Mouse (Mus musculus): ENCODE results near the gene Smagp.
A peak's percentile ranks its signal among the peaks of the same experiment; 100 is the strongest.

The Smagp gene

DNA sequence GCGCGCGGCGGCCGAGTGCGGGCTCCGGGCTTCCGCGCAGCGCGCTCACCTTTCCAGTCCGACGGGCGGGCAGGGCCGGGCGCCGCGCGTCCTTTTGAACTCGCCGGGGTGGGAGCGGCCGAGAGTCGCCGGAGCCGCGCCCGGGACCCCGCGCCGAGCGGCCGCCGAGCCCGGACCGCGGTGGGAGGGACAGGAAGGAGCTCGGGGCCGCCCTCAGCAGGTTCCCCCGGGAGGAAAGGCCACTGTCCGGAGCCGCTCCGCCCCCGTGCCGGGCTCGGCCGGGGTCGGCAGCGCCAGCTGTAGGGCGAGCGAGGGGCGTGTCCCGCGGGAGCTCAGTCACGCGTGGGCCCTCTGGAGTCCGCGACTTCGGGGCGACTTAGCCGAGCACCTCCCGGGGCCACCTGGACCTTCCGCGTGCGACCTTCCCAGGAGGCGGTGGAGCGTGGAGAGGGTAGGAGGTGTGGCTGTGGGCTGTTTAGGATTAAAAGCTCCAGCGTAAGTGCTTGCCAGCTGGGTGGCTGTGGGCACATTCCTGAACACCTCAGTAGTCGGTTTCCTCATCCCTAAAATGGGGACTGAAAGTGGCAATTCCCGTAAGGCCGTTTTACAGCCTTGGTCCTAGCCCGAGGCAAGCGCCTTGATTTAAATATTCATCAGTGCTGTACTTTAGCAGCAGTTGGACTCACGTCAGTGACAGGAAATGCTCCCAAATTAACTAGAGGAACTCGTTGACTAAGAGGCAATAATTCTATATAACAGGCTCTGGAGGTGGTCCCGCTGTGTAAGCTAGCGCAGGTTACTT is at the start of gene Smagp:
Gene Smagp (minus strand): TSS at position 241 of the 802 bp plus-strand sequence.
- no peak for DNase-seq (ENCODE audit: low read depth)

DNA sequence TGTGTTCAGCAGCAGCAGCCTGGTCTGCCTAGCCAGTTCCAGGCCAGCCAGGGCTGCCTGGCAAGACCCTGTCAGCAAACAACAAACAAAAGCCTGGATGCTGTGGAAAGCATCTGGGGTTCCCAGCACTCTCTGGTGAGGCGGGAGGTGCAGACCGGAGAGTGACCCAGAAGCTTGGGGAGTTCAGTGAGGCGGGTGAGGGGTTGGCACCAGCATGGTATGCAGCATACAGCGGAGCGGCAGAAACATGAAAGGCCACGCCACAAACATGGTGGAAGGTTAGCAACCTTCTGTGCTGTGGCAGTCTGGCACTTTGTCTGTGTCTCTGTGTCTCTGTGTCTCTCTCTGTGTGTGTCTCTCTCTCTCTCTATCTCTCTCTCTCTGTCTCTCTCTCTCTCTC is 49.7 kb upstream of the Smagp start:
- DNase-seq (ENCODE audit: low read depth), result no peak

DNA sequence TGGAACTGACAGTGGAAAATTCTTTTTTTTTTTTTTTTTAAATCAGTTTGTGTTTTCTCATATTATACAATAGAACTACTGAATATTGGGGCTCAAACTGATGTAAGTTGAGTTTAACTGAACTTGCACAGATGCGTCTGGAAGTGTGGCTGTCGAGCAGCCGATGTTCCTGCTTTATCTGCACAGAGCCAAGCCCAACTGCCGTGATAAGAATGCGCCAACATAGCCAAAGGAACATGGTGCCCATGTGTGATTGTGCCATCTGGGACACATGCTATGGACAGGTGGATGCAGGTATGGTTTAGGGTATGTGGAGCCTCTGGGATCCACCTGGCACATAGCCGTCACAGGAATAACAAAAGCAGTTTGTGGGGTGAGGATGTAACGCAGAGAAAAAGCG is 49.1 kb upstream of the Smagp start:
- no peak for DNase-seq (ENCODE audit: low read depth)

DNA sequence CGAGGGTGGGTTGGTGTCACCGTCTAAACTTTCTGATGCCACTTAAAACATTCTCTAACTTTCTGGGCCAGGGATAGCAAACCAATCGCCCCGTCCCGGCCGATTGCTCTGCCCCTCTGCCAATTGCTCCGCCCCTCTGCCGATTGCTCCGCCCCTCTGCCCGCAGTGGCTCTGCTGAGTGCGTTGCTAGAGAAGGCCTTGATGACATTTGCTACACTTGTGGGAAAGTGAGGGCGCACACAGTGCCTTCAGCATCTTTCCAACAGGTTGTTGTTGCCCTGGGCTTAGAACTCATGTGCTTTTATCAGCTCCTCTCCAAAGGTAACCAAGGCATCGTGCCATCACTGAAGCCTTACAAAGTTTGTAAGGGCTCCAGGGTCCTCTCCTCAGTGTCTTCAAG is 48.5 kb upstream of the Smagp start:
- DNase-seq (ENCODE audit: low read depth), result no peak

DNA sequence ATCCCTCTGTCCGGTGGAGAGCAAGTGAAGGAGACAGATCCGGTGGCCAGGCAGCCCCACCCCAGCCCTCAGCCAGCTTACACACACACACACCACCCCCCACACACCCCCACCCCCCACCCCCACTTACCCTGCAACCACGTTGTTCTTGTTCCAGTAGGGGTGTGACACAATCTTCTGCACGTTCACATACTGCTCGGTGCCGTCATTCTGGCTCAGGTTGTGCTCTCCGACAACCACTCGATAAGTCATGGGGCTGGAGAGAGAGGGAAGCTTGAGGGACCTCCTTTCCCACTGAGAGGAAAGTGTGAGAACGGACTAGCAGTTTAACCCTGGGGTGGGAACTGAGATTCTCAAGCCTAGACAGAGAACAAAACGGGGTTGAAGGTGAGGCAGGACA is 47.7 kb upstream of the Smagp start:
- DNase-seq (ENCODE audit: low read depth), result no peak

DNA sequence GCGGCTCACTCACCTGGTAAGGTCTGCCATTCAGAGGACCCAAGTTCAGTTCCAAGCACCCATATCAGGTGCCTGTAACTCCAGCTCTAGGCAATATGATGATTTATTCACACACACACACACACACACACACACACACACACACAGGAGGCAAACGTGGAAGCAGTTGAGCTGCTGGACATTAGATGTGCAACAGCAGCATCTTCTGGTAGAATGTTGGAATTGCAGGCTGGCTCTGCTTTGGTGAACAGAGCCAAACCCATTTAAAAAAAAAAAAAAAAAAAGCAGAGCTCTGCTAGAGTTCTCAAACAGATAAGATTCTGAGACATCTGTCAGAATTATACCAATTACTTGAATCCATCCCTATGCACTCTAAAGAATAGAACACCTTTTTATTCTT is 46.3 kb upstream of the Smagp start:
- peak; percentile 88 for DNase-seq (ENCODE audit: low read depth)

DNA sequence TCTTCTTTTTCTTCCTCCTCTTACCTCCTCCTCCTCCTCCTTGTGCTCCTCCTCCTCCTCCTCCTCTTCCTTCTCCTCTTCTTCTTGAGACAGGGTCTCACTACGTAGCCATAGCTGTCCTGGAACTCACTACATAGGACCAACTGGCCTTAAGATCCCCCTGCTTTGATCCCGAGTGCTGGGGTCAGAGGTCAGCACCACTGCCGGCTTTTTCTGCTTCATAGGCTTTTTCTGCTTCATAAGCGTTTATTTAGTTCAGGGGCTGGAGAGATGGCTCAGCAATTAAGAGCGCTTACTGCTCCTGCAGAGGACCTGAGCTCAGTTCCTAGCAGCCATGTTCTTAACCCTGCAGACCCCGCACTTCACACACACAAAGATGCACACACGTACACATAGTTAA is 45.0 kb upstream of the Smagp start:
- DNase-seq (ENCODE audit: low read depth), result no peak

DNA sequence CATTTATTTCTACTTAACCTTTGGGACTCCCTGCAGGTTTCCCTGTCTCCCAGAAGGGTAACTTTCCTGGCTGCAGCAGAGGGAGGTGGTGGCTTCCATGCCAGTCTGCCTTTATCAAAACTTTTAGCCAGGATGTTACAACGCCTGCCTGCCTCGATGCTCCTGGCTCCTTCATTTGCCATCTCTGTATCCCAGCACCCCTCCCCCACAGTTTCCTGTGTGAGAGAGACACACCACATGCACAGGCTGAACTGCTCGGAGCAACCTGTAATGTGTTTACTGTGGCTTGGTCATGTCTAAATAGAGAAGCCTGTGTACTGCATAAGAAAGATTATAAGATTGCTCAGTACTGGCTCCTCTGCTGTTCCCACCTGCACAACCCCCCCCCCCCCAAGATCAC is 43.6 kb upstream of the Smagp start:
- DNase-seq (ENCODE audit: low read depth), result no peak

DNA sequence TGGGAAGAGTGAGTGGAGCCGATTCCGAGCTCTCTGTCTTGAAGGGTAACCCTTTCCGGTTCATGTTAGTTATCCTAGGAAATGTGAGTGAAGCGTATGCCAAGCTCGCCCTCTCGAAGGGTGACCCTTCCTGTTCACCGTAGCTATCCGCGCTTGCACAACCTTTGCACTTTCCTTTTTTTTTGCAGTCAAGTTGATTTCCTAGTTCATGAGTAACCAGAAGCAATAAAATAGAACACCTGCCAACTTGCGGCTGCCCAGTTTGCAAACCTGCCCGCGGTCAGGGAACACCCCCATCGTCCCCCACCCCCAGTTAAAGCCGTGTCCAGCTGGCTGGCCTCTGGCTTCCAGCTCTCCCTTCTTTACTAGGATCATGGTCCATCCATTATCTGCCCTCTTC is 42.3 kb upstream of the Smagp start:
- no peak for DNase-seq (ENCODE audit: low read depth)

DNA sequence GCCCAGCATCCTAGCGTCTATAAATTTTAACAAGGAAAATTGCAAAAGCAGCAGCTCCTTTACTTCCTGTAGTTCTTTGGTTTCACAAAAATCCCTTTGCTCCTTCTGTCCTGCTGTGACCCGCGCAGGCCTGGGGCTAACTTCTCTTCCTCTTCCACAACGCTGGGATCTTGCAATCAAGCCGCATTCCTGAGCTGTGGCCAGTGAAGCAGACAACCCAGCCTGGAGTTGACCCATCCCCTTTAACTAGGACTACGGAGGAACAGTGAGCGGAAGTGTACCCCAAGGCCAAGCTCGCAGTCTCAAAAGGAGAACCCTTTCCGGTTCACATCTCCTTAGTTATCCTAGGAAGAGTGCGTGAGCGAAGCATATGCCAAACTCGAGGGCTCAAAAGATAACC is 41.8 kb upstream of the Smagp start:
- no peak for DNase-seq (ENCODE audit: low read depth)

DNA sequence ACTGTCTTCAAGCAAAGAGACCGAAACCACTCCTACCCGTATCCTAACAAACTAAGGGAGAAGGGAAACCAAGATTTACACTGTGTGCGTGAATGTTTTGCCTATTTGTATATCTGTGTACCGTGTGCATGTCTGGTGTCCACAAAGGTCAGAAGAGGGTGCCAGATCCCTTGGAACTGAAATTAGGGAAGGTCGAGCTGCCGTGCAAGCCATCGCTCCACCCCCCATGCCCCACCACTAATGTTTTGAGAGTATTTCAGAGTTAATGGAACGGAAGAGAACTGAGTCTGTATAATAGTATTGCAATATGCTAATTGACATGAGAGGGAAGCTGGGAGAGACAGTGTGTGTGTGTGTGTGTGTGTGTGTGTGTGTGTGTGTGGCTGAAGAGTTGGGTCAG is 40.9 kb upstream of the Smagp start:
- DNase-seq (ENCODE audit: low read depth), result no peak

DNA sequence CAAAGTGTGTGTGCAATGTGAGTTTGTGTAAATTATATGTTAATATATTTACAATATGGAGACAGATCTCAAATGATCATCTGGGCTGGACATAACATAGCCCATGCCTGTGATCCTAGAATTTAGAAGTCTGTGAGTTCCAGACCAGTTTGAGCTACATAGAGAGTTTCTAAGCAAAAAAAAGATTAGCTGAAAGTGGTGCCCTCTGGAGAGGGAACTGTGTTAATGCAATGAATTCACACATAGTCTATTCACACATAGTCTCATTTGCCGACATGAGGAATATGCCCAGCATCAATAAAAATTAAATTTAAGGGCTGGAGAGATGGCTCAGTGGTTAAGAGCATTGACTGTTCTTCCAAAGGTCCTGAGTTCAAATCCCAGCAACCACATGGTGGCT is 39.8 kb upstream of the Smagp start:
- DNase-seq (ENCODE audit: low read depth), result no peak

DNA sequence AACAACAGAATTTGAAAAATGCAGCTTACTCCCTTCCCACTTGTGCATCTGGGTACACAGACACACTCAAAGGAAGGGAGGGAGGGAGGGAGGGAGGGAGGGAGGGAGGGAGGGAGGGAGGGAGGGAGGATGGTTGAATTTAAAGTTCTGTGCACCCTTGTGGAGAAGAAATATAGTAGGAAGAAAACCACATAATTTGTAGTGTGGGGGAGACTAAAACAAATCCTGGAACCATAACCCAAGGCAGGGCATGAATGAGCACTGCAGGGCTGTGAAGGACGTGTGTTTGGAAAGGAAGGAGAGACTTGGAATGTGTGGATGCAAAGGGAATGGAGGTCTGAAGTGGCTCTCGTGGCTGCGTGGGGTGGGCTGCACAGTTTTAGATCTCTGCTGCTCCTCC is 38.7 kb upstream of the Smagp start:
- no peak for DNase-seq (ENCODE audit: low read depth)

DNA sequence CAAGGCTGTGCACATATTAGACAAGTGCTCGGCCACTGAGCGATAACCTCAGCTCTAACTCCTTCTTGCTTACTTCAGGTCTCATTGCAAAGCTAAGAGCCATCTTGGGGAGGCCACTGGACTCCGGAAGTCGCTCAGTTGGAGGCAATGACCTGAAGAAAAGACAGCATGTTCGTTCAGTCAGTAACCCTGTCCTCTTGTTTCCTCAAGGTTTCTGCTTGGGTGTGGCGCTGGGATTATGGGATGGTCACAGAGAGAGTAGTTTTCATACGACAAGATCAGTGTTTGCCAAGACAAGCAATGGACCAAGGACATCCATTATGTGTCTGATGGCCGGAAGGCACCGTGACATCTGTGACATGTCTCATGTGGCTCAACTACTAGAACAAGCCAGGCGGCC is 37.8 kb upstream of the Smagp start:
- no peak for DNase-seq (ENCODE audit: low read depth)

DNA sequence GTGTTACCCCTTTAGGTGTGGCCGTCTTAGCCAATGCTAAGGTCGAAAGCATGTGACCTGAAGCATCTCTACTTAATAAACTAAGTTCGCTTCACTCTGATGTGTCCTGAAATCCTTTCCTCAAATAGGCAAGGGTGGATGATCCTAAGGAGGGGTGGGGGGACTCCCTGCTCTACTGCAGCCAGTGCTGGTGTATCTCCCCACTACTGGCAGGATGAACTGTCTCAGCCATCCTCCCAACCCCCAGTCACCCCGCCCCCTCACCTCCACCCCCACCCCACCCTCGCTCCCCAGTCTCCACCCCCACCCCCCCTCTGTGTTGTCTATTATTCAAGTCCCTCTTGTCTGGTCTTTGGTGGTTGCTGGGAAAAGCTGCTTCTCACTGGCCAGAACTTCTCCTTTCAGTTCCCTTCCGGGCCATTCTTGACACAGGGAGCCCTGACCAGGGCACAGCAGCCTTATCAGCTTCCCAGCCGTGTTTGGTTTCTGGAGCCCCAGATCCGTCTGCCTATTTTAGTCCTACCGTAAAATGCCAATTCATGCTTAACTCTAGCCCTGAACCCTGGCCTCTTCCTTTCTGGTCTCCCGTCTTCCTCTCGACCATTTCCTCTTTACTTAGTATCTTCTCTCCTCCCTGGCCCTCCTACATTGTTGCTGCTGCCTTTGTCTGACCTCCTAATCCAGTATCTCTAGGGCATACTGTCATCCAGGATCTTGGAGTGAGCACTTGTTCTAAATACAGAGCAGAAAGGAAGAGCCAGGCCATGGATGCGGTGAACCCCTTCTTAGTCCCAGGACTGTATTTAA is 37.0 kb upstream of the Smagp start:
- DNase-seq (ENCODE audit: low read depth), result peak; percentile 58

DNA sequence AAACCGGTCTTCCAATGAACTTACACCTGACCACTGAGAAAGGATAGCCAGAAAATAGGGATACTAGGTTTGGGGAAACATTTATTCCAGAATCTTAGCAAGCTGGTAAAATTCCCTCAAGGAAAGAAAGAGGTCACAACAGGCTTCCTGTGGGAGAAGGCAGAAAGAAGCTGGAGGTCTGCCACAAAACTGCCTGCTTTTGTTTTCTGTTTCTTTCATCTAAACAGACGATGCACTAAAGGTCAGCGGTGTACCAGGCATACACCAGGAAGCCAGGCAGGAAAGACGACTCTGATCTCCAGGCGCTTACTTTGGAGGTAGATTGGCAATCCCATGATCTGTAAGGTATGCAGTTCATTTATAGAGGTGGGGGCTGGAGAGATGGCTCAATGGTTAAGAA is 34.1 kb upstream of the Smagp start:
- DNase-seq (ENCODE audit: low read depth), result no peak

DNA sequence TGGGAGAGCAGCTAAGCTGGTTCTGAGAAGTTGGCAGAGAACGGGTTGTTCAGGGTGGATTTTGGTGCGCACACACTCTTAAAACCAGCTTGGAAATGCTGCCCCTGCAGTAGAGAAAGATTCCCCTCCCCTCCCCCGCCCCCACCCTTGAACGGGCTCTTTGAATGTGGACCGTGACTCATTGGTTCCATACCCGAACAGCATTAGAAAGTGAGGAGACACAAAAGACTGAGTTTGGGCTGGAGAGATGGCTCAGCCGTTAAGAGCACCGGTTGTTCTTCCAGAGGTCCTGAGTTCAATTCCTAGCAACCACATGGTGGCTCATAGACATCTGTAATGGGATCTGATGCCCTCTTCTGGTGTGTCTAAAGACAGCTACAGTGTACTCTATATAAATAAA is 33.3 kb upstream of the Smagp start:
- DNase-seq (ENCODE audit: low read depth), result no peak

DNA sequence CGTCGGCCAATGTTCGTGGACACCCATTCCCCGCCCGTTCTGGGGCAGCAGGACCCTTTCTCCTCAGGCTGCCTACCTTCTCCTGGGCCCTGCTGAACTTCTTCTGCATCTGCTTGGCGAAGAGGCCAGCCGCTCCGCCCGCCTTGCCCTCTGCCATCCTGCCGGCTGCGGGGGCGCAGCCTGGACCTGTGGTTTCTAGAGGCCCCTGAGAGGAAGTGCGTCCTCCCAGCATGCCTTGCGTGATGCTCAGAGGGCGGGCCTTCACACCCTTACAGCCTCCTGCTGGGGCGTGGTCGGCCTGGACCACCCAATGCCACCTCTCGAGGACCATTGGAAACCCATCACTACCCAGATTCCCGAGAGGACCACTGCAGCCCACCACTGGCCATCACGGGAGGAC is 32.6 kb upstream of the Smagp start, which contains the start of gene Bin2:
Gene Bin2 (minus strand): TSS at position 217 of the 400 bp plus-strand sequence.
- DNase-seq (ENCODE audit: low read depth), result peak; percentile 67

DNA sequence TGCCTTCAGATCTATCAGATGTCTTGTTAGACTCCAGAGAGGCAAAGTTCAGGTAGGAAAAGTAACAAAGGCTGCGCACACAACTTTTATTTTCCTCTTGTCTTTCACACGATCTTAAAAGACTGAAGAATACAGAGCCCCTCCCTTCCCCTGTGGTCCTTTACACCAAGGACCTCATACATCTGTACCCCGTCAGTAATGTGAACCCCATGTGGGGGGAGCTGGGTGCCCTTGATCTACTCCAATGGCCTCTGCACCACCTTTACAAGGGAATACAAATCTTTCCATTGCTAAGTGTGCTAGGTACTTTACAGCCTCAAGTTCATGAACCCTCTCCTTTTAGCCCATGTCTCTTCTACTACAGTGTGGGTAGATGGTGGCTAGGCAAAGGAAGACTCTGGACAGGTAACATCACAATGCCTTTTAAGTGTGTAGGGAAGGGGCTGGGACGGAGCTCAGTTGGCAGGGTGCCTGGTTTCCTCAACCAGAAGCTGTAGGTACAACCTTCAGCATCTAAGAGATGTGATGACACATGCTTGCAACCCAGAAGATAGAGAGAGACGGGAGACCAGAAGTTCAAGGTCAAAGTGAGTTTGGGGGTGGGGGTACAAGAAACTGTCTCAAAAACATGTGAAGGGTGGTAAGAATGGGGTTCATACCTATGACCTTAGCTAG is 31.3 kb upstream of the Smagp start:
- DNase-seq (ENCODE audit: low read depth), result no peak

DNA sequence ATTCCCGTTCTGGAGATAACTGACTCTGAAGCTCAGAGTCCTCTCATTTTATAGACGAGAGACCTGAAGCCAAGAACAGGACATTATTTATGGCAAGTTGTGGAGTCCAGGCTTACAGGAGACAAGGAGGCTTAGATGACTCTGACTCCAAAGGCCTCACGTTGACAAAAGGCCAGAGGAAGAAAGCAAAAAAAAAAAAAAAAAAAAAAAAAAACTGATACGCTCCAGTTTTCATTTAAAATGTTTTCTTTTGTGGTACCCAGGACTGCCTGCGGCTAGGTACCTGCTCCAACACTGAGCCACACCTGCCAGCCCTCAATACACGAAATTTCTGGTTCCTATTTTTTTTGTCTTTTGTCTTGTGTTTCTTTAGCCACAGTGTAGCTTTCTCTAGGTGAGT is 30.7 kb upstream of the Smagp start:
- no peak for DNase-seq (ENCODE audit: low read depth)

DNA sequence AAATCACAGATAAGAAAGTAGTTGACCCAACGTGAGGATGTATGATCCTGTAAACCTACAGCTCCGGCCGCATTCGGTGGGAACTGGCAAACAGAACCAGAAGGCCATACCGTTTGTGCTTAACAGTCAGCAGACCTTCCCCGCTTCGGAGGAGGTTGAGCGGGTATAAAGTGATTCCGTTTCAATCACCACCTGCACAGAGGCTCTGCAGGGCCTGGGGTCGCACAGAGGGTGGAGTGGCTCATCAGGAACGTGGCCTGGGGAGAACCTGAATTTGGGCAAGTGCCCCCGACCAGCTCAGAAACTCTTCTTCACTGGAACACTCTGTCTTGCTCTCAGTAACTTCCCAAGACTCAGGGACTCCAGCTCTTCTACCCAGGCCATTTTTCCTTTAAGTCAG is 30.1 kb upstream of the Smagp start:
- no peak for DNase-seq (ENCODE audit: low read depth)

DNA sequence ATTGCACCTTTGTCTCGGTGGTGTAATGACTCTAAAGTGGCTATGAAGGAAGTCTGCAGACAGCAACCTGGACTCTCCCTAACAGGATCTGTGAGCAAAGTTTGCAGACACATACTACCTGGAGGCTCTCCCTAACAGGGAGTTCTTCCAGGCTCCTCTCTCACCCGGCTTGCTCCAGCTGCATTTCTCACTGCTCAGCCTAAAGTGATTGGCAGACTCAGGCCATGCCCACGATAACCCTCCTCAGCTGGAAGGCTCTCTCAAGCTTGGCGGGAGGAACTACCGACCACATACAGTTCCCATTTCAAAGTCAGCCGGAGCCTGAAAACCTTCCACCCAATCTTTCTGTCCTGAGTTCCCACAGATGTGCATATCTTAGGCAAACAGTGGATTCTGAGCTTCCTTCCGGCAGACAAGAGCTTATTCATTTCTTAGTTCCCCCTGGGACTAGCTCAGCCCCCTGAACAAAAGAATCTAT is 29.5 kb upstream of the Smagp start:
- no peak for DNase-seq (ENCODE audit: low read depth)
